Mouse (Mus musculus) CD4-positive, CD25-positive, alpha-beta regulatory T cell, adult 4 months (primary cell): ENCODE data around the gene Eda. TPM values are rescaled to one million over a fixed set of nuclear protein-coding genes. Genes with fewer than 3 reads are reported as not detected.
"Not testable (repeated sequence)": the region's sequence is repeated elsewhere in the genome, so short reads cannot be mapped to it uniquely, and the experiment has no call there.

Experiments used
- ATAC-seq: one replicate; pipeline ENCODE4 v1.8.0; 2017
- polyA plus RNA-seq, 2 experiments: library from polyadenylated mRNA; unstranded; fragments of 100-300 nt; shearing (Covaris generic); gene quantifications; one replicate each; pipeline ENCODE4 v1.2.1; 2017

Eda gene
- polyA plus RNA-seq, 2 experiments from 2014 or later = not detected

GRCm38 (mm10) chrX:100428693-100429092, 453.3 kb downstream of the Eda start, which contains the start of gene Otud6a:
Gene Otud6a (plus strand): TSS chrX:100429013.
- no peak for ATAC-seq

DNA sequence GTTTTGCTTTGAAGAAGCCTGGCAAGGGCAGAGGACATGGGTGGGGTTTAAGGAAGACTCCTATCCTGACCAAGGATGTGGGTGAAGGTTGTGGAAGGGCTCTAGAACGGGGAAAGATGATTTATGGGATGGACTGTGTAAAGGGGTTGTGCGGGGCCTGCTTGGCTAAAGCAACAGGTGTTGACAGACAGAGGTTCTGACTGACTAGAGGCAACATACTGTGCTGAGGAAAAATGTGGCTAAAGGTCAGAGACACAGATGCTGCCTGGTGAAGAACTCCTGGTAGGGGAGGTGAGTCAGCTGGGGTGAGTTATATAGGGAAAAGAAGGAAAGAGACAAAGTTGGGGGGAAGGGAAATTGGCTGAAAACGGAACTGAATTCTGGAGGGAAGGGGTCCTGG, 456.9 kb downstream of the Eda start:
- no peak for ATAC-seq

DNA sequence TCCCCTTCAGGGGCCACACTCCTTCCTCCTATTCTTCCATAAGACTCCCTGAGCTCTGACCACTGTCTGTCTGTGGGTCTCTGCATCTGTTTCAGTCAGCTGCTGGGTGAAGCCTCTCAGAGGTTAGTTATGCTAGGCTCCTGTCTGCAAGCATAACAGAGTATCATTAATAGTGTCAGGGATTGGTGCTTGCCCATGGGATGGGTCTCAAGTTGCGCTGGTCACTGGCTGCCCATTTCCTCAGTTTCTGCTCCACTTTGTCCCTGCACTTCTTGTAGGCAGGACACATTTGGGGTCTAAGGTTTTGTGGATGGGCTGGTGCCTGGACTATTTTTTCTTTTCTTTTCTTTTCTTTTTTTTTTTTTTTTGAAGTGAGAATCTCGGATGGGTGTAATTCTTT, 467.2 kb downstream of the Eda start, which contains the start of gene Awat2:
TSS of gene Awat2 (minus strand) at position 101 of the 400 bp plus-strand sequence.
- ATAC-seq = not testable (repeated sequence)

DNA sequence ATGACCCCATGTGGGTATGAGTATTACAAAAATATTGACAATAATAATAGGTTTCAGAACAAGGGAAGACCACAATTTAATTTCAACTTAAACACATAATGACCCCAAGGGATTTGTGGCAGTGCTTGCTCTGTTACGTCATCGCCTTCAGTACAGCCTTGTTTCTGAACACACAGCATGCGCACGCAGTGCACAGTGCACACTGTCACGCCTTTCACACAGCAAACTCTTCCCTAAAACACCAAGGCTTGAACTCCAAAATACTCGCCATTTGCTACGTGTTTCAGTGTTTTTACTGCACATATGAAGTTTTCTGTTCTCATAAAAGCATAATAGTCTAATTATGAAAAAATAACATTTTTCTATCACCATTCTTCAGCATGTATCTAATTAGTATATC, 468.1 kb downstream of the Eda start:
- no peak for ATAC-seq

Other genes with a start within 250 kb of the Eda start
- gene Tmem28, start 154.6 kb upstream of the Eda start, polyA plus RNA-seq = not detected